Mouse (Mus musculus) C2C12 (cell line): ENCODE measurements around the gene Phactr1.

ENCODE experiments used
- CTCF ChIP-seq: IDR thresholded peaks from one replicate; pipeline ENCODE4 v1.5.1; 2011; ENCODE audit not compliant: control insufficient read depth, insufficient read depth, insufficient read length
- USF1 ChIP-seq: IDR thresholded peaks from one replicate; pipeline ENCODE4 v1.6.1; 2011; ENCODE audit warnings: low read depth, mild to moderate bottlenecking, control low read depth, moderate library complexity

DNA sequence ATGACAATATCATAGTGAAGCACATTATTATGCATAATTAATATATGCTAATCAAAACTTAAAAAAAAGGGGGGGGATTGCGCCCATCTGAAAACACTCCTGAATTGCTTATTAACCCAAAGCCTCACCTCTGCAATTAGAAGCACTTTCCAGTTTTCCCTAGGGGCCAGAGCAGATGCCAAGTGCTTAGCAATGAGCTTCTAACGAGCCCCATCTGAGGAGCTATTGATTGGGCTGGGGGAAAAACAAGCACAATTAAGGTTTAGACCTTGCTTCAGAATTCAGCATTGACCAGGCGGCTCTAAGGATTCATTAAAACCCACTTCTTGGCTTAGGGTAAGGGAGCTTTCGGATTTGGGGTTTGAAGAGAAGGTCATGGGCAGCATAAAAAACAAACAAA, 311.9 kb downstream of the Phactr1 start:
- no peak for TF ChIP-seq CTCF
- TF ChIP-seq USF1, result no peak
